Mouse (Mus musculus) layer of hippocampus, adult 6 months (tissue): ENCODE results near the gene Crocc. TPM values are rescaled to one million over a fixed set of nuclear protein-coding genes. Genes with fewer than 3 reads are reported as not detected.

Source experiments
- long read RNA-seq, 2 experiments: library from polyadenylated mRNA; unstranded; transcript quantifications; one replicate each; pipeline ENCODE4 v2.0.0; 2019 to 2020
- polyA plus RNA-seq: library from polyadenylated mRNA; unstranded; fragments of <200 nt; fragmentation: Nextera tagmentation; gene quantifications from 2 replicates; pipeline ENCODE4 v1.2.3, GENCODE M21; 2021

Crocc gene
- 3.1 and 4.1 TPM in 2 replicates for polyA plus RNA-seq
- long read RNA-seq, experiment 1, partial matches to known transcripts, result 8 of 10 reads
- long read RNA-seq, experiment 1, other reads (novel, unspliced or antisense), result 2 of 10 reads
- long read RNA-seq, experiment 2, partial matches to known transcripts, result 15 of 19 reads
- long read RNA-seq, experiment 2, other reads (novel, unspliced or antisense), result 4 of 19 reads

DNA sequence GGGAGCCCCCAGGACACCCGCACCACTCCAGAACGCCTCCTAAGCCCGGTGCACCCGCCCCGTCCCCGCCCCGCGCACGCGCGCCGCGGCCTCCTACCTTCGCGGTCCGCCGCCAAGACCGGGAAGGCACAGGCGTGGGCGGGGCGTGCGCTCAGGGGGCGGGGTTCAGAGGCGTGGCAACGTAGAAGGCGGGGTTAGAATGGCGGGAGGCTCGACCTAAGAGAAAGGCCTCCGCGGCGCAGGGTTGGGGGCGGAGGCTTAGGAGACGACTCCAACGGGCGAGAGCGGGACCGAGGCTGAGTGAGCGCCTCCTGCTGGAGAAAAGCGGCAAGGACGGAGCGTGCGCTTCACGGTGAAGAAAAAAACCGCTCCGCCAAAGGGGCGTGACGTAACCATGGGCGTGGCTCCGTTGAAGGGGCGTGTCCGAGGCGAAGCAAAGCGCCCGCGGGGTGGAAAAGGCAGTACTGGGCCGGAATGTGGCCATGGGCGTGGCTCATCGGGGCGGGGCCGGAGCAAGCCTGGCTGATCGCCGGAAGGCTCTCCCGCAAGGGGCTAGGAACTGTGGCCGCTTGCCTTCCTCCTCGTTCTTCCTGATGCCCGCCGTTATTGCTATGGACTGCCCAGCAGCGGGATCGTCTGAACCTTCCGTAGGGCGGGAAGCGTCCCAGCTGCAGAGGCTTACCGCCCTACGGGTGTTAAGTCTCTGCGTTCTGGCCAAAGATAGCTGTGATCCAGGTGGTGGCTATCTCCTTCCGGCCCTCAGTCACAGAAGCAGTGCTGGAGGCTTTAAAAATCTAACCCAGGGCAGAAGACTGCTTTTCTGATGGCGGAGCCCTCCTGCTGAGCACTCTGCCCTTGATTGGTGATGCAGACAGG lies at the start of gene Crocc:
Gene Crocc (minus strand): TSS at position 125 of the 876 bp plus-strand sequence.

DNA sequence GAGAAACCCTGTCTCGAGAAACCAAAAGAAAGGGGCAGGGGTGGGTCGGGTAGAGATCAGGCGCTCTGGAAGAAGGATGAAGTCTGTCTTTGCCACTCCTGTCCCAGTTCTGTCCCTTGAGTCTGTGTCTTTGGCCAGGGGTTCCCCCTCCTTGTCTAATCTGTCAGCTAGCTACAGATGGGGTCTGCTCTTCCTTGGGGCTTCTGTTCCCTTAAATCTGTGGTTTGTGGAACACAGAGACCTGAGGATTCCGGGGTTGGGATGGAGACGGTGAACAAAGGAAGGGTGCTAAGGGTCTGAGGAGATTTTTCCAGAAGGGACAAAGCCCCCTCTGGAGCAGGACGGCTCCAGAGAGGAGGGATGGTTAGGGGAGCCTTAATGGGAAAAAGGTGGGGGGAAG lies 27.7 kb upstream of the Crocc start, which contains the start of gene Spata21:
Gene Spata21 (plus strand): TSS at position 301 of the 400 bp plus-strand sequence.

DNA sequence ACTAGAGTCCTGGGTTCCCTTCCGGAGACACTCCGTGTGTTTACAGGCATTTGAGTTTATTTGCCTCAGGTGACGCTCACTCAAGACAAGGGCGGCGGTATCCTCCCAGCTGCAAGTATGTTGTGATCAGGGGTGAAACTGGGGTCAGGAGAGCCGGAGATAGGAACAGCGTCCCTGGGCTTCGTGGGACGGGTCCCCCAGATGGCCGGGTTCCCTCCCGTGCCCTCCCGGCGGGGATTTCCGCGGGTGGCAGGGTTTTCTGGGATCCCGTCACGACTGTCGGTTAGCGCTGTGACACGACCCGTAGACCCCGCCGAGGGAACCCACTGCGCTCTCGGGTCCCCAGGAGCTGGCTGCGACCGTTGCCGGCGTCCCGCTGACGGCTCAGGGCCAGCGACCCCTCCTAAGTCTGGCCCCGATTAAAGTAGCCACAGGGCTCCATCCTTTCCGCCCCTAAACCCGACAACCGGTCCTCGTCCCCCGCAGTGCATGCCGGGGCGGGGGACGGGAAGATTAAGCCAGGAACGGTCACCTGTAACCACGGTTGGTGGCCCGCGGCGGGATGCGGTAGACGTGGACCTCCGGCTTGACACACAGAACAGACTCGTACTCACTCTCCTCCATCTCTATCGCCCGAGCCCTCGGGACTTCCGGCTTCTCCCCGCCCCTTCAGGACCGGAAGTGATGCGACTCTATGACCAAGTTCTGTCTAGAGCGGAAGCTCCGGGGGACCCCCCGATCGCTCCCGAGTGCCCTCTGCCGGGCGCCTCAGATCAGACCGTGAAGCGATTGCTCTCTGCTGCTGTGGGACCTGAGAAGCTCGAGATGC lies 17.5 kb upstream of the Crocc start, which contains the start of gene Necap2:
Gene Necap2 (minus strand): TSS at position 677 of the 829 bp plus-strand sequence.

DNA sequence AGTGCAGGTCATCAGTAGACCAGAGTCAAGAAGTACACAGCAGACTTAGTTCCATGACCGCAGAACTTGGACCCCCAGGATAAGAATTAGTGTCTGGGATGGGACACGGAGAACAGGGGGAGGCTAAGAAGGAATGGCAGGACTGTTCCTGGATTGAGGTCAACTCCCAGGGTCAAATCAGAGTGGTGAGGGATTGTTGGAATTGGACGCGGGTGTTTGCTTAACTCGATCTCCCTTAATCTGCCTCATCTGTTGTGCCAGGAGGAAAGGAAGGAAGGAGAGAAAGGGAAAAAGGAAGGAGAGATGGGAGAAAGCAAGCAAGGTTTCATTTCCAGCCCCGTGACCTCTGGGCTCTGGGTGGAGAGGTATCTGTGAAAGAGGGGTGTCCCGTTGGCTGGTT lies 50.2 kb downstream of the Crocc start, which contains the start of gene Mfap2:
Gene Mfap2 (plus strand): TSS at position 301 of the 400 bp plus-strand sequence.

DNA sequence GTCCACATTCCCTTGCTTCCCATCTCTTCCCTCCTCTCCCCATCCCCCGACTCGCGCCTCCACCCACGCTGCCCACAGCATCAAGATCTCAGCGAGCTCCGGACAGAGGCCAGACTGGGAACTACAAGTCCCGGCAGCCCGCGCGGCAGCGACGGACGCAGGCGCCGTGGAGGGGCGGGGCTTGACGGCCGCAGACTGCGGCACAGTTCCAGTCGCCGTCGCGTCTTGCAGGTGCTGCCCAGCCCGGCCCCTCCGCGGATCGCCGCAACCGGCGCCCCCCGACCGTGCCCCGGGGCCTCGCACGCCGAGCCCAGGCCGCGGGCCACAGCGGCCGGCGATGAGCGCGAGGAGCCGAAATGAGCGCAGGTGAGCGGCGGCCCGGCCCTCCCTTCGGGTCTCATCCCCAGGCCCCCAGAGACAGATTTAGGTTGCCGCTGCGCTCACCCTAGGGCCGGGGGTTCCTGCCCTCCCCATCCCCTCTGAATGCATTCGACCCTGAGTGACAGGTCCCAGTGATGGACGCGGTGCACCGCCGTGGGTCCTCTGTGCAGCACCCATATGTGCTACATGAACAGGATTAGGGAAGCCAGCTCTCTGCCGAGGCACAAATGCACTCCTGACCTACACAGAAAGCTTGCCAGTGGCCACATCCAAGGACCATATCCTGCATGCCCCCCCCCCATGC lies 73.5 kb downstream of the Crocc start, which contains the start of gene Atp13a2:
Gene Atp13a2 (plus strand): TSS at position 163 of the 685 bp plus-strand sequence.

Other genes with a start within 250 kb of the Crocc start
- not detected in 2 replicates for gene Padi3, start 249.9 kb downstream of the Crocc start, polyA plus RNA-seq
- not detected in 2 replicates for gene Padi1, start 214.8 kb downstream of the Crocc start, polyA plus RNA-seq
- gene Padi2, start 154.2 kb downstream of the Crocc start, polyA plus RNA-seq, result 6.3 and 8.9 TPM in 2 replicates
- gene Sdhb, start 99.3 kb downstream of the Crocc start, polyA plus RNA-seq, result 538 and 582 TPM in 2 replicates
- gene Atp13a2, start 73.7 kb downstream of the Crocc start, polyA plus RNA-seq, result 43.6 and 48.5 TPM in 2 replicates
- 3.4 and 6.0 TPM in 2 replicates for gene Mfap2, start 50.1 kb downstream of the Crocc start, polyA plus RNA-seq
- gene Necap2, start 17.8 kb upstream of the Crocc start, polyA plus RNA-seq, result 38.2 and 40.9 TPM in 2 replicates
- gene Spata21, start 27.8 kb upstream of the Crocc start, polyA plus RNA-seq, result 0.06 and 0.08 TPM in 2 replicates
- gene Szrd1, start 79.2 kb upstream of the Crocc start, polyA plus RNA-seq, result 9.6 and 11.5 TPM in 2 replicates
- 9.0 and 11.3 TPM in 2 replicates for gene Fbxo42, start 87.4 kb upstream of the Crocc start, polyA plus RNA-seq
- gene Rsg1, start 153.4 kb upstream of the Crocc start, polyA plus RNA-seq, result 4.8 and 6.1 TPM in 2 replicates
- gene Arhgef19, start 178.9 kb upstream of the Crocc start, polyA plus RNA-seq, result 5.7 and 7.8 TPM in 2 replicates
- 0.15 and 0.25 TPM in 2 replicates for gene Epha2, start 240.7 kb upstream of the Crocc start, polyA plus RNA-seq